Mouse (Mus musculus): ENCODE measurements at regions not wholly inside any gene's neighbourhood (a gene's known extent, or its start where the extent isn't known, plus 50 kb on each side); places are given as distances from the start of the nearest gene placed in this dataset.

GRCm38 (mm10) chr1:184142974-184143373, 108.9 kb upstream of the 1700056E22Rik start:
- no peak for TF ChIP-seq POLR2A (IDR thresholded peaks at IDR 0.05; ENCODE audit: low read depth, low read length)
- TF ChIP-seq CTCF (IDR thresholded peaks at IDR 0.05; ENCODE audit: borderline replicate concordance, insufficient read depth, low read length): no peak
